Mouse (Mus musculus) intestine, embryonic 16.5 days (tissue): ENCODE results near the gene Gpam. TPM values are rescaled to one million over a fixed set of nuclear protein-coding genes. Genes with fewer than 3 reads are reported as not detected.

Source experiments
- ATAC-seq: fragments of 200-750 bp; cut with Nextera tagmentation; 2 replicates; pipeline ENCODE4 v1.8.0; 2017; ENCODE audit warnings: moderate TSS enrichment, moderate library complexity
- H3K27ac ChIP-seq: fragments of 300-500 bp; sonication (generic); 2 replicates; pipeline ENCODE4 v1.5.1; 2014; ENCODE audit warnings: mild to moderate bottlenecking, low read length
- H3K27me3 ChIP-seq: fragments of 300-500 bp; sonication (generic); replicated peaks from 2 replicates; pipeline ENCODE4 v1.6.1; 2014; ENCODE audit warnings: low read length, control low read depth, mixed read lengths; ENCODE audit not compliant: control insufficient read depth, insufficient read depth
- H3K36me3 ChIP-seq: fragments of 300-500 bp; sonication (generic); 2 replicates; pipeline ENCODE4 v1.6.1; 2014; ENCODE audit warnings: low read length, control low read depth; ENCODE audit not compliant: control insufficient read depth, insufficient read depth
- H3K4me1 ChIP-seq: fragments of 300-500 bp; sonication (generic); 2 replicates; pipeline ENCODE4 v1.6.1; 2014; ENCODE audit warnings: low read length, control low read depth, mixed read lengths; ENCODE audit not compliant: control insufficient read depth, insufficient read depth
- H3K4me2 ChIP-seq: fragments of 300-500 bp; sonication (generic); 2 replicates; pipeline ENCODE4 v1.6.1; 2014; ENCODE audit warnings: low read depth, low read length, control low read depth
- H3K4me3 ChIP-seq: fragments of 300-500 bp; sonication (generic); 2 replicates; pipeline ENCODE4 v1.5.1; 2014; ENCODE audit warnings: mild to moderate bottlenecking, low read length
- H3K9ac ChIP-seq: fragments of 300-500 bp; sonication (generic); 2 replicates; pipeline ENCODE4 v1.6.1; 2014; ENCODE audit warnings: low read depth, low read length
- H3K9me3 ChIP-seq: fragments of 300-500 bp; sonication (generic); 2 replicates; pipeline ENCODE4 v1.6.1; 2016; ENCODE audit warnings: low read length, control low read depth; ENCODE audit not compliant: control insufficient read depth
- WGBS: fragments of 180-500 bp; shearing (Covaris S2); extraction: QIAGEN DNeasy Blood & Tissue Kit; methylation state at CpG from one replicate; pipeline ENCODE4 v1.1.7; 2014; 5-methylcytosine and 5-hydroxymethylcytosine counted together
- polyA plus RNA-seq: library from polyadenylated mRNA; unstranded; fragments of >200 nt; fragmentation: Nextera tagmentation; extraction: Ambion mirVana; gene quantifications from 2 replicates; pipeline ENCODE4 v1.2.1, GENCODE M21; 2015

Gene Gpam
- polyA plus RNA-seq, 1 experiment from 2014 or later = 21.5 TPM

DNA sequence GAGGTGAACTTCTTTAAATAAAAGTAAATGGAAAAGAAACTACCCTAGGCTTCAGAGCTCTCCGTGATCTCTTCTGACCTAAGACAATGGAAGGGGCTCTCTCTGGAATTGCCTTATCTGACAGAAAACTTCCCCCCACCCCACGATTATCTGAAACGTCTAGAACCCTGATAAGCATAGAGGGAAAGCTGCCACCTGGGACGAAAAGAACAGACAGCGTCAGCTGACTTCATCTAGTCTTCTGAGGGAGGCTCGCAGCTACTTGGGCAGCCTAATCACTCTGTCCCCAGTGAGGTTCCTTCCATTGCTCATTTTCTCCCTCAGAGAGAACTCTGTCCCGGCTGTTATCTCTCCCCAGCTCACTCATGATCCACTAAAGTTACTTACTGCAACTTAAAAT lies 36.9 kb downstream of the Gpam start:
- H3K9me3 ChIP-seq = no peaks in the 10 kb centered on the region
- ATAC-seq = no peak
- H3K4me1 ChIP-seq = peaks cover 4% of the 10 kb centered on the region; the same call in 1 of the 2 replicates
- H3K4me3 ChIP-seq = no peak overlapping the region
- no peak overlapping the region for H3K9ac ChIP-seq
- no peaks in the 10 kb centered on the region for H3K27me3 ChIP-seq
- 74% methylated on average over 7 of the region's 7 CpGs for WGBS
- H3K36me3 ChIP-seq = peaks cover 26% of the 10 kb centered on the region
- no peak overlapping the region for H3K27ac ChIP-seq
- no peak overlapping the region for H3K4me2 ChIP-seq

GRCm38 (mm10) chr19:55087776-55088175 lies 39.3 kb downstream of the Gpam start:
- Histone ChIP-seq H3K4me3 (no peak overlapping the region), H3K27me3 (no peaks in the 10 kb centered on the region), H3K4me2 (no peak overlapping the region), H3K9ac (no peak overlapping the region), H3K9me3 (no peaks in the 10 kb centered on the region), H3K4me1 (peaks cover 4% of the 10 kb centered on the region; the same call in 1 of the 2 replicates), H3K36me3 (peaks cover 34% of the 10 kb centered on the region), H3K27ac (no peak overlapping the region)
- no peak; the same call in 1 of the 2 replicates for ATAC-seq
- WGBS = 71% methylated on average over 8 of the region's 8 CpGs

DNA sequence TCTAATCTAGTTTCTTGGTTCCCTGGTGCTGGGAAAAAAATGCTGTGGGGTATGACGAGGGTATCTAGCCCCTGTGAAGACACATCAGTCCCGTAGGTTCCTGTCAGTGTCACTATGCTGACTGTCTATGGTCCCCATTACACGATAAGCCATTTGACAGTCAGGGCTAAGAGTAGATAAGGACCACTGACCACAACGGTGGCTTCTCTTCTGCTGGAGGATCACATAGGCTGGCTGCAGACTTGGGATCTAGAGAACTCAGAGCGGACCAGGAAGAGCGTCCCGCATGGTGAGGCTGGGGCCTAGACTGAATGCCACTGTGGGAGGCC lies 41.2 kb downstream of the Gpam start:
- peaks cover 34% of the 10 kb centered on the region for H3K36me3 ChIP-seq
- H3K4me2 ChIP-seq = no peak overlapping the region
- H3K27ac ChIP-seq = no peak overlapping the region

DNA sequence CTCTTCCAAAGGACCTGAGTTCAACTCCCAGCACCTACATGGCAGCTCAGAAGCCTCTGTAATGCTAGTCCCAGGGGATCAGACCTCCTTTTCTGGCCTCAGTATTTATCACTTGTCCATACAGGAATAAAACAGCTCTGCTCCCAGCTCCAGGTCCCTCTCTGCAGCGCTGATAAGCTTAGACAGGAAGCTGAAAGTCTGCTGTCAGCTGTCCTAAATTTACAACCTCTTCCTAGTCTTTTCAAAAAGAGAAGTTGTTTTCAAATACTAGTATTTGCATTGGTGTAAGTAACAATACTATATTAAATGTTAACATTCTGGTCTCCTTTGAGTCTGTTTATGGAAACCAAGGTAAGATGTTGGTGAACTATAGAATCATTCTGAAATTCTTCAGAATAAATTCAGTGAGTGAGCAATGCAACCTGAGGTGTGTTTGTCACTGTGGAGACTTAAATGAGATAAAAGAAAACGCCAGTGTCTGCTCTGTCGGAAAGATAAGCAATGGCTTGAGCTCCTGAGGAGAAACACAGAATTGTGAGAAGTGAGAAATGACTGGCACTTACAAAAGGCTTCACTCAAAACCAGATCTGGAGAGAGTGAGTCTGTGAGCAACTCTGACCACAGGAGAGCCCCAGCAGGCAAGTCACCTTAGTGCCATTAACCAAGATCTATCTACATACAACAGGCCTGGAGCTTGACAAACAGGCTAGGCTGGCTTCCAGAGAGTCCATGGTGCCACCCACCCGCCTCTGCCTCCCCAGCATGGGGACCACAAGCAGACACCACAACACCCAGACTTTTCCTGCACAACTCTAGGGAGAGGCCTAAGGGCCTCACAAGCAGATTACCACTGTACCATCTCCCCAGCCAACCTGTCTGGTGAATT lies 41.8 kb downstream of the Gpam start:
- Histone ChIP-seq H3K27ac (no peak overlapping the region), H3K4me2 (no peak overlapping the region), H3K27me3 (no peaks in the 10 kb centered on the region), H3K9ac (no peak overlapping the region), H3K36me3 (peaks cover 32% of the 10 kb centered on the region), H3K9me3 (no peaks in the 10 kb centered on the region), H3K4me1 (no peaks in the 10 kb centered on the region), H3K4me3 (no peak overlapping the region)
- no peak for ATAC-seq
- WGBS = 74% methylated on average over 4 of the region's 4 CpGs

More for the DNA sequence above, 41.2 kb downstream of the Gpam start:
- no peak for ATAC-seq
- Histone ChIP-seq H3K4me3 (no peak overlapping the region), H3K9me3 (no peaks in the 10 kb centered on the region), H3K27me3 (no peaks in the 10 kb centered on the region), H3K9ac (no peak overlapping the region), H3K4me1 (no peaks in the 10 kb centered on the region)
- 88% methylated on average over 7 of the region's 7 CpGs for WGBS

- Histone ChIP-seq H3K4me3 (no peak overlapping the region), H3K9ac (no peak overlapping the region), H3K36me3 (peaks cover 49% of the 10 kb centered on the region), H3K4me1 (no peaks in the 10 kb centered on the region), H3K4me2 (no peak overlapping the region), H3K9me3 (no peaks in the 10 kb centered on the region), H3K27me3 (no peaks in the 10 kb centered on the region), H3K27ac (no peak overlapping the region)
- 86% methylated on average over 8 of the region's 8 CpGs for WGBS
- ATAC-seq = no peak
Observed at GRCm38 (mm10) chr19:55076822-55077221, 50.2 kb downstream of the Gpam start.

DNA sequence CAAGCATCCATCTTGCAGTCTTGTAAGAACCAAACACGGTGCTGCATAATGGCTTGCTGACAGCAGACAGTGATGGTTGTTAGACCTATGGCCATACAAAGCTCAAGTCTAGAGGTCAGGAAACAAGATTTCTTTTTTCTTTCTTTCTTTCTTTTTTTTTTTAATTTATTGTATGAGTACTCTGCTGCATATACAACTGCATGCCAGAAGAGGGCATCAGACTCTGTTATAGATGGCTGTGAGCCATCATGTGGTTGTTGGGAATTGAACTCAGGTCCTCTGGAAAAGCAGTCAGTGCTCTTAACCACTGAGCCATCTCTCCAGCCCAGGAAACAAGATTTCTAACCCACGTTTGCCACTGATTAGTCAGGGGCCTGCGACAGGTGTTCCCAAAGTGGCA lies 54.0 kb downstream of the Gpam start:
- no peak overlapping the region for H3K4me2 ChIP-seq
- no peak overlapping the region for H3K4me3 ChIP-seq
- H3K36me3 ChIP-seq = peaks cover 51% of the 10 kb centered on the region
- H3K27me3 ChIP-seq = no peaks in the 10 kb centered on the region
- ATAC-seq = no peak
- H3K9me3 ChIP-seq = no peaks in the 10 kb centered on the region
- H3K9ac ChIP-seq = no peak overlapping the region
- 78% methylated on average over 3 of the region's 3 CpGs for WGBS
- no peaks in the 10 kb centered on the region for H3K4me1 ChIP-seq
- no peak overlapping the region for H3K27ac ChIP-seq

- no peak overlapping the region for H3K4me2 ChIP-seq
- no peak for ATAC-seq
- no peak overlapping the region for H3K4me3 ChIP-seq
- no peak overlapping the region for H3K27ac ChIP-seq
- no peak overlapping the region for H3K9ac ChIP-seq
- no peaks in the 10 kb centered on the region for H3K9me3 ChIP-seq
- 91% methylated on average over 8 of the region's 8 CpGs for WGBS
- peaks cover 1% of the 10 kb centered on the region; the same call in 1 of the 2 replicates for H3K4me1 ChIP-seq
- no peaks in the 10 kb centered on the region for H3K27me3 ChIP-seq
- H3K36me3 ChIP-seq = peaks cover 33% of the 10 kb centered on the region
Observed at GRCm38 (mm10) chr19:55069054-55069453, 58.0 kb downstream of the Gpam start.

GRCm38 (mm10) chr19:55063272-55063671 lies 63.8 kb downstream of the Gpam start:
- H3K27me3 ChIP-seq = no peaks in the 10 kb centered on the region
- H3K4me1 ChIP-seq = peaks cover 9% of the 10 kb centered on the region
- H3K9ac ChIP-seq = no peak overlapping the region; the same call in 1 of the 2 replicates
- H3K27ac ChIP-seq = no peak overlapping the region
- ATAC-seq = peak; percentile 47
- peak overlapping the region; percentile 37; the same call in 1 of the 2 replicates for H3K4me2 ChIP-seq
- 0 out of 2 replicates have a peak, but pooled peaks cover 2% of the 10 kb centered on the region for H3K36me3 ChIP-seq
- 24% methylated on average over 6 of the region's 6 CpGs for WGBS
- H3K9me3 ChIP-seq = 0 out of 2 replicates have a peak, but pooled peaks cover 4% of the 10 kb centered on the region
- H3K4me3 ChIP-seq = no peak overlapping the region

DNA sequence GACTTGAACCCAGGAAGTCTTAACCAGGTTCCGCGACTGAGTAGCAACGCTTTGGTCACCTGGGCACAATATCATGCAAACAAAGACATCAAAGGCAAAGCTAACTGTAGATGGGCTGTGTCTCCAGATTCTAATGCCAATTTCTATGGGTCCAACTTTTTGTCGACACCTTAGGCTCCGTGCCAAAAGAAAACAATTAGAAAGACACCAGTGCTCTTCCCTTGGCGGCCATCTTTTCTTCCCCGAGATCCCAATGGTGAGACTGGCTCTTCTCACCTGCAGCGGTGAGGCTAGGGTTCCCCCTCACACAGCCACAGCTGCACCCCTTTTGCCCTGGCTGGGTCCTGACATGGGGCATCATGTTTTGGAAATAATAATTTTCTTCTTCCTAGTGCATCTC lies 64.5 kb downstream of the Gpam start:
- no peak overlapping the region for H3K4me2 ChIP-seq
- H3K27me3 ChIP-seq = no peaks in the 10 kb centered on the region
- 0 out of 2 replicates have a peak, but pooled peaks cover 2% of the 10 kb centered on the region for H3K36me3 ChIP-seq
- 85% methylated on average over 8 of the region's 8 CpGs for WGBS
- peaks cover 9% of the 10 kb centered on the region for H3K4me1 ChIP-seq
- ATAC-seq = no peak
- H3K9ac ChIP-seq = no peak overlapping the region
- no peak overlapping the region for H3K27ac ChIP-seq
- H3K9me3 ChIP-seq = 0 out of 2 replicates have a peak, but pooled peaks cover 4% of the 10 kb centered on the region
- H3K4me3 ChIP-seq = no peak overlapping the region
